Mouse (Mus musculus): ENCODE measurements at regions not wholly inside any gene's neighbourhood (a gene's known extent, or its start where the extent isn't known, plus 50 kb on each side); places are given as distances from the start of the nearest gene placed in this dataset.

GRCm38 (mm10) chr3:104320404-104320803 lies 100.2 kb upstream of the Magi3 start:
- Histone ChIP-seq H3K79me3 (ENCODE audit: low read depth) (no peaks in the 10 kb centered on the region), H3K79me2 (ENCODE audit: control insufficient read depth, insufficient read depth) (no peaks in the 10 kb centered on the region), H3K4me3 (ENCODE audit: insufficient read depth, poor library complexity, severe bottlenecking) (no peak overlapping the region), H3K36me3 (ENCODE audit: control insufficient read depth, insufficient read depth) (no peaks in the 10 kb centered on the region), H3K27me3 (ENCODE audit: control insufficient read depth, insufficient read depth, insufficient read length) (no peaks in the 10 kb centered on the region), H3ac (ENCODE audit: control insufficient read depth, insufficient read length, low read depth) (no peak overlapping the region)
- peak; percentile 82 for TF ChIP-seq USF1 (IDR thresholded peaks at IDR 0.05; ENCODE audit: low read depth)
- peak; percentile 36 for TF ChIP-seq CEBPB (IDR thresholded peaks at IDR 0.05; ENCODE audit: low read depth)
- no peak for TF ChIP-seq MYOD1 (IDR thresholded peaks at IDR 0.05; ENCODE audit: control insufficient read depth, insufficient read length, low read depth)

GRCm38 (mm10) chr3:104319377-104319776 lies 99.2 kb upstream of the Magi3 start:
- Histone ChIP-seq H3K27me3 (ENCODE audit: control insufficient read depth, insufficient read depth, insufficient read length) (no peaks in the 10 kb centered on the region), H3K4me3 (ENCODE audit: insufficient read depth, poor library complexity, severe bottlenecking) (no peak overlapping the region), H3K79me2 (ENCODE audit: control insufficient read depth, insufficient read depth) (no peaks in the 10 kb centered on the region), H3ac (ENCODE audit: control insufficient read depth, insufficient read length, low read depth) (no peak overlapping the region), H3K79me3 (ENCODE audit: low read depth) (no peaks in the 10 kb centered on the region), H3K36me3 (ENCODE audit: control insufficient read depth, insufficient read depth) (no peaks in the 10 kb centered on the region)
- no peak for TF ChIP-seq CTCF (IDR thresholded peaks at IDR 0.05; ENCODE audit: control insufficient read depth, insufficient read depth, insufficient read length)
- TF ChIP-seq USF1 (IDR thresholded peaks at IDR 0.05; ENCODE audit: low read depth) = no peak
- TF ChIP-seq CEBPB (IDR thresholded peaks at IDR 0.05; ENCODE audit: low read depth) = no peak
- no peak for TF ChIP-seq MYOD1 (IDR thresholded peaks at IDR 0.05; ENCODE audit: control insufficient read depth, insufficient read length, low read depth)
- TF ChIP-seq FOSL1 (IDR thresholded peaks at IDR 0.05; ENCODE audit: insufficient read depth, low read length, poor library complexity, severe bottlenecking) = no peak
- no peak for TF ChIP-seq MAX (IDR thresholded peaks at IDR 0.05)
- no peak for TF ChIP-seq MYOG (IDR thresholded peaks at IDR 0.05; ENCODE audit: control insufficient read depth, extremely low read depth, insufficient read length)

GRCm38 (mm10) chr3:104318911-104319310 lies 98.7 kb upstream of the Magi3 start:
- H3K4me3 ChIP-seq (ENCODE audit: insufficient read depth, poor library complexity, severe bottlenecking) = no peak overlapping the region
- H3K36me3 ChIP-seq (ENCODE audit: control insufficient read depth, insufficient read depth) = no peaks in the 10 kb centered on the region
- no peaks in the 10 kb centered on the region for H3K79me2 ChIP-seq (ENCODE audit: control insufficient read depth, insufficient read depth)
- no peak overlapping the region for H3ac ChIP-seq (ENCODE audit: control insufficient read depth, insufficient read length, low read depth)
- no peaks in the 10 kb centered on the region for H3K79me3 ChIP-seq (ENCODE audit: low read depth)
- H3K27me3 ChIP-seq (ENCODE audit: control insufficient read depth, insufficient read depth, insufficient read length) = no peaks in the 10 kb centered on the region
- no peak for TF ChIP-seq CEBPB (IDR thresholded peaks at IDR 0.05; ENCODE audit: low read depth)
- TF ChIP-seq CTCF (IDR thresholded peaks at IDR 0.05; ENCODE audit: control insufficient read depth, insufficient read depth, insufficient read length) = no peak
- no peak for TF ChIP-seq MYOG (IDR thresholded peaks at IDR 0.05; ENCODE audit: control insufficient read depth, extremely low read depth, insufficient read length)
- TF ChIP-seq USF1 (IDR thresholded peaks at IDR 0.05; ENCODE audit: low read depth) = no peak
- TF ChIP-seq FOSL1 (IDR thresholded peaks at IDR 0.05; ENCODE audit: insufficient read depth, low read length, poor library complexity, severe bottlenecking) = no peak
- TF ChIP-seq MAX (IDR thresholded peaks at IDR 0.05) = no peak
- TF ChIP-seq MYOD1 (IDR thresholded peaks at IDR 0.05; ENCODE audit: control insufficient read depth, insufficient read length, low read depth) = no peak

GRCm38 (mm10) chr3:104317528-104317927 lies 97.4 kb upstream of the Magi3 start:
- TF ChIP-seq MAX (IDR thresholded peaks at IDR 0.05) = no peak
- TF ChIP-seq CEBPB (IDR thresholded peaks at IDR 0.05; ENCODE audit: low read depth) = no peak
- no peak for TF ChIP-seq MYOD1 (IDR thresholded peaks at IDR 0.05; ENCODE audit: control insufficient read depth, insufficient read length, low read depth)
- no peak for TF ChIP-seq USF1 (IDR thresholded peaks at IDR 0.05; ENCODE audit: low read depth)
- no peak for TF ChIP-seq MYOG (IDR thresholded peaks at IDR 0.05; ENCODE audit: control insufficient read depth, extremely low read depth, insufficient read length)
- TF ChIP-seq CTCF (IDR thresholded peaks at IDR 0.05; ENCODE audit: control insufficient read depth, insufficient read depth, insufficient read length) = no peak
- TF ChIP-seq FOSL1 (IDR thresholded peaks at IDR 0.05; ENCODE audit: insufficient read depth, low read length, poor library complexity, severe bottlenecking) = no peak
- Histone ChIP-seq H3K79me3 (ENCODE audit: low read depth) (no peaks in the 10 kb centered on the region), H3K4me3 (ENCODE audit: insufficient read depth, poor library complexity, severe bottlenecking) (no peak overlapping the region), H3K36me3 (ENCODE audit: control insufficient read depth, insufficient read depth) (no peaks in the 10 kb centered on the region), H3ac (ENCODE audit: control insufficient read depth, insufficient read length, low read depth) (no peak overlapping the region), H3K79me2 (ENCODE audit: control insufficient read depth, insufficient read depth) (no peaks in the 10 kb centered on the region), H3K27me3 (ENCODE audit: control insufficient read depth, insufficient read depth, insufficient read length) (no peaks in the 10 kb centered on the region)

GRCm38 (mm10) chr3:104313063-104313462 lies 92.9 kb upstream of the Magi3 start:
- Histone ChIP-seq H3K79me2 (ENCODE audit: control insufficient read depth, insufficient read depth) (no peaks in the 10 kb centered on the region), H3ac (ENCODE audit: control insufficient read depth, insufficient read length, low read depth) (no peak overlapping the region)
- TF ChIP-seq MYOG (IDR thresholded peaks at IDR 0.05; ENCODE audit: control insufficient read depth, extremely low read depth, insufficient read length) = no peak
- TF ChIP-seq MAX (IDR thresholded peaks at IDR 0.05) = no peak
- TF ChIP-seq MYOD1 (IDR thresholded peaks at IDR 0.05; ENCODE audit: control insufficient read depth, insufficient read length, low read depth) = no peak

GRCm38 (mm10) chr3:104306961-104307360 lies 86.8 kb upstream of the Magi3 start:
- H3K79me2 ChIP-seq (ENCODE audit: control insufficient read depth, insufficient read depth) = no peaks in the 10 kb centered on the region
- TF ChIP-seq MAX (IDR thresholded peaks at IDR 0.05) (no peak), MYOG (IDR thresholded peaks at IDR 0.05; ENCODE audit: control insufficient read depth, extremely low read depth, insufficient read length) (no peak), MYOD1 (IDR thresholded peaks at IDR 0.05; ENCODE audit: control insufficient read depth, insufficient read length, low read depth) (peak; percentile 37), FOSL1 (IDR thresholded peaks at IDR 0.05; ENCODE audit: insufficient read depth, low read length, poor library complexity, severe bottlenecking) (no peak)
- no peaks in the 10 kb centered on the region for H3K36me3 ChIP-seq (ENCODE audit: control insufficient read depth, insufficient read depth)
- H3K79me3 ChIP-seq (ENCODE audit: low read depth) = no peaks in the 10 kb centered on the region
- no peaks in the 10 kb centered on the region for H3K27me3 ChIP-seq (ENCODE audit: control insufficient read depth, insufficient read depth, insufficient read length)
- H3ac ChIP-seq (ENCODE audit: control insufficient read depth, insufficient read length, low read depth) = no peak overlapping the region
- H3K4me3 ChIP-seq (ENCODE audit: insufficient read depth, poor library complexity, severe bottlenecking) = no peak overlapping the region

More at GRCm38 (mm10) chr3:104313063-104313462, 92.9 kb upstream of the Magi3 start:
- no peaks in the 10 kb centered on the region for H3K36me3 ChIP-seq (ENCODE audit: control insufficient read depth, insufficient read depth)
- H3K4me3 ChIP-seq (ENCODE audit: insufficient read depth, poor library complexity, severe bottlenecking) = no peak overlapping the region
- H3K79me3 ChIP-seq (ENCODE audit: low read depth) = no peaks in the 10 kb centered on the region
- no peaks in the 10 kb centered on the region for H3K27me3 ChIP-seq (ENCODE audit: control insufficient read depth, insufficient read depth, insufficient read length)
